In genomic region chr19:9981621-9982020, GRCm38 (mm10) we compare ENCODE assay signal across 8 mouse cellular contexts. TPM values are rescaled to one million over a fixed set of nuclear protein-coding genes. Genes with fewer than 3 reads are reported as not detected.
DNase-seq lines count a peak whose midpoint lies in the region; ATAC-seq and TF ChIP-seq lines count a peak whose summit lies in the region.

No protein-coding gene starts in this region.

- no peaks in the 10 kb centered on the region for H3K27me3 ChIP-seq in heart, postnatal 0 days (ENCODE audit: control insufficient read depth, insufficient read depth, low read length)
- no peaks in the 10 kb centered on the region for H3K27me3 ChIP-seq in hindbrain, embryonic 12.5 days
- H3K27me3 ChIP-seq in midbrain, embryonic 12.5 days: no peaks in the 10 kb centered on the region

- DNase-seq in heart, postnatal 0 days (ENCODE audit: low spot score): no peak
- DNase-seq in heart, postnatal 14 days: no peak
- no peak for DNase-seq in adrenal gland, postnatal 36 days
- DNase-seq in cerebellum, postnatal 4 days (ENCODE audit: low spot score in 2 of 2): no peak
- no peak for DNase-seq in left cerebral cortex, adult 18-20 months (ENCODE audit: low spot score in 2 of 2)

- TF ChIP-seq POLR2A in bone marrow, adult 2 months (IDR thresholded peaks at IDR 0.05; ENCODE audit: borderline replicate concordance, control insufficient read depth, low read depth, low read length): no peak

- intact Hi-C loops in heart, postnatal 14 days (cut with DNase I): no loop called here

- H3K36me3 ChIP-seq in heart, postnatal 0 days (replicated peaks; ENCODE audit: control insufficient read depth, insufficient read depth, low read length): peaks cover 24% of the 10 kb centered on the region
- peaks cover 24% of the 10 kb centered on the region for H3K36me3 ChIP-seq in hindbrain, embryonic 12.5 days
- H3K36me3 ChIP-seq in midbrain, embryonic 12.5 days: peaks cover 23% of the 10 kb centered on the region

- H3K9me3 ChIP-seq in heart, postnatal 0 days (replicated peaks; ENCODE audit: control insufficient read depth, low read length): no peaks in the 10 kb centered on the region
- no peaks in the 10 kb centered on the region for H3K9me3 ChIP-seq in hindbrain, embryonic 12.5 days (replicated peaks)
- H3K9me3 ChIP-seq in midbrain, embryonic 12.5 days: no peaks in the 10 kb centered on the region

- TF ChIP-seq CTCF in heart, postnatal 0 days (IDR thresholded peaks at IDR 0.05; ENCODE audit: low read depth): no peak
- no peak for TF ChIP-seq CTCF in bone marrow, adult 2 months (IDR thresholded peaks at IDR 0.05; ENCODE audit: control insufficient read depth, insufficient read depth, low read length)

- H3K4me2 ChIP-seq in heart, postnatal 0 days (ENCODE audit: low read depth, low read length): peak overlapping the region; percentile 91
- H3K4me2 ChIP-seq in hindbrain, embryonic 12.5 days (replicated peaks): peak overlapping the region; percentile 75
- peak overlapping the region; percentile 79 for H3K4me2 ChIP-seq in midbrain, embryonic 12.5 days (replicated peaks)

- peak overlapping the region; percentile 99 for H3K27ac ChIP-seq in heart, postnatal 0 days (ENCODE audit: low read depth)
- H3K27ac ChIP-seq in bone marrow, adult 2 months (ENCODE audit: control insufficient read depth, insufficient read depth, low read depth, low read length, poor library complexity): peak overlapping the region; percentile 97; the same call in 1 of the 2 replicates
- H3K27ac ChIP-seq in hindbrain, embryonic 12.5 days: peak overlapping the region; percentile 92; the same call in 1 of the 2 replicates
- H3K27ac ChIP-seq in midbrain, embryonic 12.5 days (replicated peaks): peak overlapping the region; percentile 93

- H3K9ac ChIP-seq in heart, postnatal 0 days (replicated peaks; ENCODE audit: low read depth, low read length): peak overlapping the region; percentile 62; the same call in 1 of the 2 replicates
- peak overlapping the region; percentile 88 for H3K9ac ChIP-seq in hindbrain, embryonic 12.5 days
- peak overlapping the region; percentile 59 for H3K9ac ChIP-seq in midbrain, embryonic 12.5 days (replicated peaks)

- H3K4me1 ChIP-seq in heart, postnatal 0 days (ENCODE audit: control insufficient read depth, insufficient read depth): peaks cover 21% of the 10 kb centered on the region; the same call in 1 of the 2 replicates
- H3K4me1 ChIP-seq in bone marrow, adult 2 months (ENCODE audit: control insufficient read depth, insufficient read depth, low read length): peaks cover 14% of the 10 kb centered on the region
- H3K4me1 ChIP-seq in hindbrain, embryonic 12.5 days: peaks cover 17% of the 10 kb centered on the region
- H3K4me1 ChIP-seq in midbrain, embryonic 12.5 days: peaks cover 19% of the 10 kb centered on the region

- ATAC-seq in heart, postnatal 0 days (ENCODE audit: insufficient read depth, low read depth): no peak
- ATAC-seq in hindbrain, embryonic 12.5 days (ENCODE audit: low FRiP score): no peak
- no peak for ATAC-seq in midbrain, embryonic 12.5 days (ENCODE audit: low FRiP score, low read depth)

- H3K4me3 ChIP-seq in heart, postnatal 0 days (ENCODE audit: low read depth, low read length): peak overlapping the region; percentile 88; the same call in 1 of the 2 replicates
- peak overlapping the region; percentile 12 for H3K4me3 ChIP-seq in bone marrow, adult 2 months (replicated peaks; ENCODE audit: control insufficient read depth, low read depth, low read length)
- peak overlapping the region; percentile 80 for H3K4me3 ChIP-seq in hindbrain, embryonic 12.5 days
- peak overlapping the region; percentile 91 for H3K4me3 ChIP-seq in midbrain, embryonic 12.5 days

- 59% methylated on average over 4 of the region's 4 CpGs for WGBS in heart, postnatal 0 days
- WGBS in bone marrow, adult 2 months: 75% methylated on average over 4 of the region's 4 CpGs
- 76% methylated on average over 4 of the region's 4 CpGs for WGBS in hindbrain, embryonic 12.5 days
- 59% methylated on average over 4 of the region's 4 CpGs for WGBS in midbrain, embryonic 12.5 days

- no peak for TF ChIP-seq EP300 in heart, postnatal 0 days (IDR thresholded peaks at IDR 0.05; ENCODE audit: low read depth)

RNA-seq across cellular contexts. Expression of gene Fth1, which starts 1.2 kb away (rescaled TPM):
- total RNA-seq in heart, postnatal 0 days (2014; rRNA removed; ENCODE audit: low replicate concordance): 396 and 524 TPM in 2 replicates
- polyA plus RNA-seq in heart, postnatal 0 days (2015; fragmentation: Nextera tagmentation; extraction: Ambion mirVana): 3,148 and 3,286 TPM in 2 replicates
- 1,000 to 10,000 TPM; 2,034 to 2,074 TPM for total RNA-seq in heart, postnatal 14 days (2021)
- polyA plus RNA-seq in bone marrow, adult 2 months (2011; ENCODE audit: insufficient read depth, insufficient read length, low replicate concordance, missing spikeins): 1,509 and 1,706 TPM in 2 replicates
- 1,445 and 1,581 TPM in 2 replicates for polyA plus RNA-seq in hindbrain, embryonic 12.5 days (2016; fragmentation: Nextera tagmentation; extraction: Ambion mirVana)
- polyA plus RNA-seq in midbrain, embryonic 12.5 days (2016; fragmentation: Nextera tagmentation; extraction: Ambion mirVana): 1,351 and 1,421 TPM in 2 replicates
- total RNA-seq in adrenal gland, postnatal 36 days (2021): 1,000 to 10,000 TPM; 2,852 to 3,273 TPM
- total RNA-seq in left cerebral cortex, adult 18-20 months (2021): 1,000 to 10,000 TPM; 2,362 to 2,428 TPM

RNA-seq across cellular contexts. Expression of gene Best1, which starts 19.8 kb away (rescaled TPM):
- not detected in 2 replicates for total RNA-seq in heart, postnatal 0 days (2014; rRNA removed; ENCODE audit: low replicate concordance)
- 0.26 and 0.33 TPM in 2 replicates for polyA plus RNA-seq in heart, postnatal 0 days (2015; fragmentation: Nextera tagmentation; extraction: Ambion mirVana)
- total RNA-seq in heart, postnatal 14 days (2021): under 1 TPM; 0.17 to 0.29 TPM
- not detected in 2 replicates for polyA plus RNA-seq in bone marrow, adult 2 months (2011; ENCODE audit: insufficient read depth, insufficient read length, low replicate concordance, missing spikeins)
- polyA plus RNA-seq in hindbrain, embryonic 12.5 days (2016; fragmentation: Nextera tagmentation; extraction: Ambion mirVana): 0.94 and 1.1 TPM in 2 replicates
- polyA plus RNA-seq in midbrain, embryonic 12.5 days (2016; fragmentation: Nextera tagmentation; extraction: Ambion mirVana): 1.1 TPM in 2 replicates
- under 1 TPM; 0.16 to 0.36 TPM for total RNA-seq in adrenal gland, postnatal 36 days (2021)
- 1 to 10 TPM; 1.0 to 1.1 TPM for total RNA-seq in left cerebral cortex, adult 18-20 months (2021)

RNA-seq across cellular contexts. Expression of gene Rab3il1, which starts 19.8 kb away (rescaled TPM):
- 16.3 and 27.4 TPM in 2 replicates for total RNA-seq in heart, postnatal 0 days (2014; rRNA removed; ENCODE audit: low replicate concordance)
- polyA plus RNA-seq in heart, postnatal 0 days (2015; fragmentation: Nextera tagmentation; extraction: Ambion mirVana): 17.9 and 20.7 TPM in 2 replicates
- 1 to 10 TPM; 9.7 to 9.9 TPM for total RNA-seq in heart, postnatal 14 days (2021)
- polyA plus RNA-seq in bone marrow, adult 2 months (2011; ENCODE audit: insufficient read depth, insufficient read length, low replicate concordance, missing spikeins): 89.7 and 115 TPM in 2 replicates
- polyA plus RNA-seq in hindbrain, embryonic 12.5 days (2016; fragmentation: Nextera tagmentation; extraction: Ambion mirVana): 35.4 and 40.0 TPM in 2 replicates
- polyA plus RNA-seq in midbrain, embryonic 12.5 days (2016; fragmentation: Nextera tagmentation; extraction: Ambion mirVana): 28.2 and 34.2 TPM in 2 replicates
- 1 to 10 TPM; 5.6 to 6.6 TPM for total RNA-seq in adrenal gland, postnatal 36 days (2021)
- 10 to 100 TPM in 1 of 2 experiments, 1 to 10 TPM in 1; 9.6 to 10.2 TPM for total RNA-seq in left cerebral cortex, adult 18-20 months (2021)

RNA-seq across cellular contexts. Expression of gene Fads3, which starts 59.7 kb away (rescaled TPM):
- 106 and 156 TPM in 2 replicates for total RNA-seq in heart, postnatal 0 days (2014; rRNA removed; ENCODE audit: low replicate concordance)
- 21.4 and 23.3 TPM in 2 replicates for polyA plus RNA-seq in heart, postnatal 0 days (2015; fragmentation: Nextera tagmentation; extraction: Ambion mirVana)
- total RNA-seq in heart, postnatal 14 days (2021): 10 to 100 TPM; 33.0 to 36.3 TPM
- 6.6 and 12.5 TPM in 2 replicates for polyA plus RNA-seq in bone marrow, adult 2 months (2011; ENCODE audit: insufficient read depth, insufficient read length, low replicate concordance, missing spikeins)
- polyA plus RNA-seq in hindbrain, embryonic 12.5 days (2016; fragmentation: Nextera tagmentation; extraction: Ambion mirVana): 13.1 and 16.6 TPM in 2 replicates
- polyA plus RNA-seq in midbrain, embryonic 12.5 days (2016; fragmentation: Nextera tagmentation; extraction: Ambion mirVana): 9.6 and 10.7 TPM in 2 replicates
- total RNA-seq in adrenal gland, postnatal 36 days (2021): 10 to 100 TPM in 1 of 2 experiments, 1 to 10 TPM in 1; 9.4 to 23.4 TPM
- 10 to 100 TPM; 32.2 to 32.6 TPM for total RNA-seq in left cerebral cortex, adult 18-20 months (2021)

Comparison
In these comparisons a context has a peak if more than half of its experiments do, and no peak if none do; other contexts are left out.
1. H3K4me3 ChIP-seq: peak in every context shown above with its lines; median percentile 91 in midbrain, embryonic 12.5 days; 88 in heart, postnatal 0 days; 80 in hindbrain, embryonic 12.5 days; 12 in bone marrow, adult 2 months.